Mouse (Mus musculus) layer of hippocampus, adult 8-10 months (tissue): ENCODE measurements around the gene Orm1. TPM values are rescaled to one million over a fixed set of nuclear protein-coding genes. Genes with fewer than 3 reads are reported as not detected.
A peak's percentile ranks its signal among the peaks of the same experiment; 100 is the strongest.

Source experiments
- DNase-seq, 2 experiments: peaks; one replicate each; pipeline ENCODE4 v3.0.0; 2022; ENCODE audit warnings: low spot score in 2 of 2
- total RNA-seq, 4 experiments: library from RNA; stranded (reverse); gene quantifications; 2 replicates each; pipeline ENCODE4 v1.2.4; 2022

The Orm1 gene
- total RNA-seq, result not detected

DNA sequence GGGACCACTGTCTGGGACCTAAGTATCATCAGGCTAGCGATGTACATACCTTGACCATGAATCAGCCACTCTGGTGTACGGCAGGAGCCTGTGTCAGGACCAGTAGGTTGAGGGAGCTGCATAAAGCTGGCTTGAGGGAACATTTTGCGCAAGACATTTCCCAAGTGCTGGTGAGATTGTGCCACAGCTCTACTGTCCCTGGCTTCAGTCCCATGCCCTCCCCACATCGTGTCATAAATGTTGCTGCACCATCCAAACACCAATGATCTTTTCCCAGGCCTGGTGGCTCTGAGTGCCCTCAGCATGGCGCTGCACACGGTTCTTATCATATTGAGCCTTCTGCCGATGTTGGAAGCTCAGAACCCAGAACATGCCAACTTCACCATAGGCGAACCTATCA, at the start of gene Orm1:
TSS of gene Orm1 (plus strand) at position 266 of the 400 bp plus-strand sequence.
- no peak for DNase-seq

DNA sequence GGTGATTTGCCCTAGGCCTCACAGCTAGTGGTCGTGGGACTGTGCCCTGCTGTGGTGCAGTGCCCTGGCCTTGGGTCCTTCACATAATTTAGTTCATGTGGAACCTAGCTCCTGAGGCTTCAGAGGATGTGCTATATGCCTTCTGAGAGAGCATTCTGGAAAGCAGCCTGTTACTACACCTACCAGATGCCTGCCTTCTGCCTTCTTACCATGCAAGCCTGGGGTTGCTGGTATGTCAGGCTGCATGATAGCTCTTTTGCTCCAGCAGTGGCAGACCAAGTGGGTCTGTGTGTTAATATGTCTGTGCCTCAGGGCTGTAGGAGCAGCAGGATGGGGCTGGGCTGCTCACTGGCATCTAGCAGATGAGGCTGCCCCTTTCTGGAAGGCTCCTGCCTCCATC, 48.7 kb upstream of the Orm1 start:
- peak; percentile 44 to 46 for DNase-seq

DNA sequence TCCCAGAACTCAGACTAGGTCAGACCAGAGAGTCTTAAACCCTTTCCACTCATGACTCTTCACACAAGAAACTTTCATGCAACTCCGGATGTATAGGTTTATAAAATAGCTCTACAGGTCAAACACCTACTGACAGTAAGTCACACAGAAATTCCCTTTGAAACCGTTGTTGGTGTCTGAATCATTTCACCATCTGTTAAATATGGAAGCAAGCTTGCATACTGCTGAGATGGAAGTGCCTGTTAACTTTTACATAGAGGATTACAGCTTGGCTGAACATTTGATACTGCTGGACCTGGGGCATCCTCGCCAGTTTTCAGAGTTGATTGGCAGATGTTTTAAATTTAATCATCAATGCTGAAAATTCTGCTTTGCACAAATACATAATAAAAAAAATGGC, 48.1 kb upstream of the Orm1 start:
- no peak for DNase-seq

DNA sequence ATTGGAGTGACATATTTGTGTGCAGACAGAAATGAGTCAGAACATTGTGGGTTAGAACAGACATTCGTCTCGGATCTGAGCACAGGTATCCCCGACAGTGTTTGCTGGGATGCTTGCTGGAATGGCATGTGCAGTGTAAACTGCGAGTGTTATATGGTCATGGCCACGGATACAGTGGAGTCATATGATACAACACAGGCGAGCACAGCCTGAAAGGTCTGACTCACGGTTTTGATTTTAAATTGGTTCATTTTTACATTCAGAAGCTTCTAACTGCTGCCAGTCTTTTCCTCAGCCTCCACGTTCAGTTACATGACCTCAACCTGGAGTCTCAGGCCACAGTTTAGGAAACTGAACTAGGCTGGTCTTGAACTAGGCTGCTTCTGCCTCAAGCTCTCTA, 47.5 kb upstream of the Orm1 start:
- no peak for DNase-seq

DNA sequence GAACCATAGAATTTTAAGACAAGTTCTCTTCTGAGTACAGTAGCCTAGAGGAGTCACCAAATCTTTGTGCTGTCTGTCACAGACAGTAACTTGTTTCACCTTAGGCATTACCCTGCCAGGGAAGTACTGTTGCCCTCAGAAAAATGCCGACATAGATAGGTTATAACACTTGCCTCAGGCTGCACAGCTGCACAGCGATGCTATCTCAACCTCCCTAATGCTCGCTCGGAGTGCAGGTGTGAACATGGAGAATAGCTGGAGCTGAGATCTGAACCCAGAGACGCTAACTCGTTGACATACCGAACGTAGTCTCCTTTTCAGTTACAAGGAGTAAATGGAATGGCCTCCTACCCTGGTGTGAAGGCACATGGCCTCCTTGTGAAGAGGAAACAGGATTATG, 46.2 kb upstream of the Orm1 start:
- DNase-seq, result no peak

DNA sequence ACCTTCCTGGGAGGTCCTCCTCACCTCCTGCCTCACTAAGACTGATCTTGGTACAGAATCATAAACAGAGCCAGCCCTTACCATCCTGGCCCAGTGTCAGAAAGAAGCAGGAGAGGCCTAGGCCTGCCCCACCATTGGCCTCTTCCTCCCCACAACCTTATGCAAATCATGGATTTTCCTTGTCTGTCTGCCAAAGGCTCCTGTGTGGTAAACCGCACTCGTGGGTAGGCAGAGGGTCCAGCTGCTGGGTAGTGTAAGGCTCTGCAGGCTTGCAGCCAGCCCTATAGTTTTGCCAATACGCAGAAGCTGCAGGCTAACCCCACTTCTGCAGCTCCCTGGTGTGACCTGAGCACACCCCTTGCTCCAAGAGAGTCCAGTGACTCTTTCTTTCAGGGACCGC, 41.7 kb upstream of the Orm1 start:
- no peak for DNase-seq

DNA sequence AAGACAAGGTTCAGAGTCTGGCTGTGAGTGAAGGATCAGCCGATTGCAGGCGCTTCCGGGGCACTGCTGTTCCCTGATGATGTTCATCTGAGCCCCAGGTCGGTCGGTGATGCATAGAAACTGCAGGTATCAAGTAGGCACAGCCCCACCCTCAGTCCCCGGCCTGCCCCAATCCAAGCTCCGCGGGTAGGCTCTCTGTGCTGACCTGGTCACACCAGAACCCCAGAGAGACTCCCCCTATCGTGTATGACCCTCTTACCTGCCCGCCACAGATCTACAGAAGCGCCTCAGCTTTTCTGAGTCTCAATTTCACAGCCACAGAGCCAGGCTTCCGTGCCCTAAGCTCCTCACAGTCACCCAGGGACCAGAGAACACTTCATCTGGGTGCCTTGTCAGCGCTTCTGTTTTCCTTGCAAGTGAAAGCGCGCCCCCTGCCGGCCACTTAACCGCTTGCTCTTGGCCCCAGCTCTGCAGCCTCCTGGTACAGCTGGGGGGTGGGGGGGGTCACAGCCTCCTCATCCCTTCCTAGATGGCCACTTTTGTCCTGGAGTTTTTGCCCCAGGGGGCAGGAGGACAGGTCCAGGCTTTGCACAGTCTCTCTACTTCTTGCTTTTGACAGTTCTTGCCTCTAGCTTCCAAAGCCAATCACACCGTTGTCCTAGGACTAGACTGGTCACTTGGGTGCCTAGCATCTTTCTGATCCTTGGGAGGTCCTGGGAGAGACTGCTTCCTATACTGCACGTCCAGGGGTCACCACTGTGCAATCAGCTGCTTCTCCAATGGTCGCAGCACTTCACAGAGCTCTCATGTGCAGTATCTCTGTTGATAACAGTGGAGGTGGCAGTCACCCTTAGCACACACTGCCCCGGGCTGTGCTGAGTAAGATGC, 36.9 kb upstream of the Orm1 start:
- peak; percentile 67 to 91 for DNase-seq

DNA sequence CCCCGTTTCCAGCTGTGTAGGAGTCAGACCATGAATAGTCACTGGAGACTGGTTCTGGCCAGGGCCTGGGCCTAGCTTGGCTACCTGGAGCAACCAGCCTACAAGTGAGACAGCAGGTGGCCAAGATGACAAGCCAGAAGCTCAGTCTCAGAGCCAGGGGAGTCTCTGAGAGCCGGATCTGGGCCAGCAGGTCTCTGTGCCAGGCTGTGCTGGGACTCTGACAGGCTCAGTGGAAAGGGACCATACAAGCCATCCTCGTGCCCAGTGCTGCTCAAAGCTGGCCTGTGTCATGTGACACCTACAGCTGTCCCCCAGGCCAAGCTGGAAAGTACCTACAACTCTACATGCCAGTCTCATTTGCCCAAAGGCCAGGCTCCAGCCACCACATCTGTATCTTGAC, 36.0 kb upstream of the Orm1 start:
- DNase-seq, result no peak

DNA sequence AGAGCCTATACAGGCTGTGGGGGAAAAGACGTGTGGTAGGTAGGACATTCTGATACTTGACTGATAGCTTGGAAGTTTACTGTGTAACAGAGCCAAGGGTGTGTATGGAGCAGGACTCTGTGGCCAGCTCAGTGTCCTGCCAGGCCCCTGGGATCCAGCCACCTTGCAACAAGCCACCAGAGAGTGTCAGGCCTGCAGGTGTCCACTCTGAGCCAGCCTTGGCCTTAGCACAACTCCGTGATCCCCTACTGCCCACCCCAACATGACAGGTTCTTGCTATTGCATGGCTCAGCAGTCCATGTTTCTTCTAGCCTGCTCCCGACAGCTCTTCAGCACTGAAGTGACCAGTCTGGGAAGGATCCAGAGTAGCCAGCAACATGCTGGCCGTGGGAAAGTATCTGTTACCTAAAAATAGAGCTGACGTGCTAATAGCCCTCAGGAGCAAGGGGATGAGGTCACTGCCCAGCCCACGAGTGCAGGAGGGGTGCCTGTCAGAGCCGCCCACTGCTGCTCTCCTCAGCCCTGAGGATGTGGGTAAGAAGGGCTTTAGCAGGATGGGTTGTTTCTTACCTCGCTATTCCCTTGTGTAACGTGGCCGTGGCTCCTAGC, 34.0 kb upstream of the Orm1 start:
- DNase-seq, result no peak

DNA sequence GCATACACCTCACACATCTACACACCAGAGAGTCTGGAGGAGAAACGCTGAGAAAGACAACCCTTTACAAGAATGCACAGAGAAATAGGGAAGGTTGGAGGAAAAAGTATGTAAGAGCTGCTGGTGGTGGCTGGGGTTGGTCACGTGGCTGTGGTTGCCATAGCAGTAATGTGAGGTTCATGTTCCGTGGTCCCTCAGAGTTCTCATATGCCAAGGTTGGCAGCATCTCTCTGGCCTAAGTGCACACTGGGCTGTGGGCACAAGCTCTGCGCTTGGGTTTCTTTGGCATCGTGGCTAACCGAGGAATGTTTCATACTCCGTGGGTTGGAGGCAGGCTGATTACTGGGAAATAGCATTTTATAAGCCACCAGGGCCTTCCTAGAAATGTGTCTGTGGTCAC, 32.9 kb upstream of the Orm1 start:
- DNase-seq, result no peak

DNA sequence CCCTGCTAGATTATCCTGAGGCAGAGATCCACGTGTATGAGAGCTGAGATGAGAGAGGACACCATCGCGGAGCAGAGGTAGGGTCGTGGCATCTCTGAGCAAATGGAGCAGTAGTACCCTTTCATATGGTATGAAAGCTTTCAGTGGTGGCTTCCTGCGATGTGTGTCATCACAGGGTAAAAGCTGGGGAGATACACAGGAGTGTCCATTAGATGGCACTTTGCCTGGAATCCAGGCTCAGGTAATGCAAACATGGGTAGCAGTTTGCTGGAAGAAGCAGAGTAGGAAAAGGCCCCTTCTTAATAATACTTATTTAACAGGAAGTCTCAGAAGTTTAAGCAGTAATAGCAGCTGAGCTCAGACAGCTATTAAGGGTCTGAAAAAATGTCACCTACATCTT, 30.3 kb upstream of the Orm1 start:
- DNase-seq, result no peak

DNA sequence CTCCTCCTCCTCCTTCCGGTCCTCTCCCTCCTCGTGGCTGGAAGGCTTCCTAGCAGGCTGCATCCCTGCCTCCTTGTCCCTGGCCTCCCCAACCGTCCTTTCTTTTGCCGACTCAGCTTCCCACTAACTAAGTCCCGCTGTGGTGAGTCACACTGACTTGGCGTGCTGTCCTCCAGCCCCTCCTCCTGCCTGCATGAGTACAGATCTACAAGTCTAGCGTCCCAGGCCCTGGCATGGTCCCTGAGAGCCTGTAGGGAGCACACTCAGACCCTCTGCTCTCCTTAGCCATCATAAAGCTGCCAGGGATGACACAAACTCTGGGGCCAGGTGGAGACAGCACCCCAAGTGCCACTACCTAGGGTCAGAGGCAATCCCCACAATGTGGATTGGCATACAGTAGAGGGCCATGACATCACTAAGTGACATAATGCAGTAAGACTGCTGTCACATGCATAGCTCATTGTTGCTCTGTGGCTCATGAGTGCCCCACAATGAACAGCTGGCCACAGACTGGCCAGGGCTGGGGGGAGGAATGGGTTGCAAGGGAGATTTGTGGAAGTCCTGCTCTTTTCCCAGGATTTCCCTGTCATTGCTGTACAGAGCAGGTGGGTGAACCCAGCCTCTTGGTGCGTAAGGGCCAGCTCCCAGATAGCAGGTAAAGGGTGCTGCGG, 28.1 kb upstream of the Orm1 start:
- no peak for DNase-seq

DNA sequence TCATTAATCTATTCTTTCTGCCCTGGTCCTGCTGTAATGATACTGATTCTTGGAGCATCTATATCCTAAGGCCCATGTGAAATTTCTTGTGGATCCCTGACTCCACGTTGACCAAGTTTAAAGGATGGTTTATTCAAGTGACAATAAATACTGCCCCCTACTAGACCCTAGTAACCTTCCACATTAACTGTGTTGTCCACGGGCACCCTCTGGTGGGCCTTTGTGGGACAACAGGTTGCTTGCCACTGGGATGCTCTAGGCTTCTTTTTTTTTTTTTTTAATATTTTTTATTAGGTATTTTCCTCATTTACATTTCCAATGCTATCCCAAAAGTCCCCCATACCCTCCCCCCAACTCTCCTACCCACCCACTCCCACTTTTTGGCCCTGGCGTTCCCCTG, 24.8 kb upstream of the Orm1 start:
- peak; percentile 15 to 56 for DNase-seq

DNA sequence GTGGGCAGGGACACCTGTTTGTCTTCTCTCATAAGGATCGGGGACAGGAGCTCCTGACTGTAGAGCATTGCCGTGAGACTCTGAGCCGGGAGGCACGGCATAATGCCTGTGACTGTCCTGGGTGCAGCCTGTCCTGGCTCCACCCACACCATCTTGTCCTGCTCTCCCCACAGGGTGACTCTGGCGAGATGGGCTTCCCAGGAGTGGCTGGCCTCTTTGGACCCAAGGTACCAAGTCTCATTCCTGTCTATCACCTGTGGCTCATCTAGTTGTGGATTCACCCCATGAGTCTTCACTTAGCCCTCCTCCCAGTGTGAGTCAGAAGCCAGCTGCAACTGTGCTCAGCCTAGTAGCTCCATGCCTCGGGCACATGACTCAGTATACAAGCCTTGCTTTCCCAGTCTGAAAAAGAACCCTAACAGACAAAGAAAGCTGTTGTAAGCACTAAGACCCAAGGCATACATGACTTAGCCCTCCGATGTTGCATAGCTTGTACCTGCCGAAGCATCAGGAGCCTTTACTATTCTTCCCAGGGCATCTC, 21.0 kb upstream of the Orm1 start:
- no peak for DNase-seq

DNA sequence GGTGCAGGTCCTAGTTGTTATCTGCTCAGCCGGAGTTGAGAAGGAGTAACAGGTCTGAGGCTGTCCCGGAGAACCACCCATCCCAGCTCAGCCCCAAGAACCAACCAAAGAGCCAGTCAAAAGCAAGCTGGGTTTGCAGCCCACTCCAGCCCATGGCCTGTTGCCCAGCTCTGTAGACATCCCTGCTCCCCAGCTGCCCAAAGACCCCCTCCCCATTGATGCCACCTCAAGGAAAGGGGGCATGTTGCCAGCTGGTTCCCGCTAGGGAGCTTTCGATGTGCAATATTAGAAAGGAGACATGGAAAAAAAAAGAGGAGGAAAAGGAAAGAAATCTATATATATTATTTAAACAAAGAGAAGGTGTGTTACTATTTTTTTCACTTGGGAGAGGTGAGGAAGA, 11.0 kb upstream of the Orm1 start:
- no peak for DNase-seq

DNA sequence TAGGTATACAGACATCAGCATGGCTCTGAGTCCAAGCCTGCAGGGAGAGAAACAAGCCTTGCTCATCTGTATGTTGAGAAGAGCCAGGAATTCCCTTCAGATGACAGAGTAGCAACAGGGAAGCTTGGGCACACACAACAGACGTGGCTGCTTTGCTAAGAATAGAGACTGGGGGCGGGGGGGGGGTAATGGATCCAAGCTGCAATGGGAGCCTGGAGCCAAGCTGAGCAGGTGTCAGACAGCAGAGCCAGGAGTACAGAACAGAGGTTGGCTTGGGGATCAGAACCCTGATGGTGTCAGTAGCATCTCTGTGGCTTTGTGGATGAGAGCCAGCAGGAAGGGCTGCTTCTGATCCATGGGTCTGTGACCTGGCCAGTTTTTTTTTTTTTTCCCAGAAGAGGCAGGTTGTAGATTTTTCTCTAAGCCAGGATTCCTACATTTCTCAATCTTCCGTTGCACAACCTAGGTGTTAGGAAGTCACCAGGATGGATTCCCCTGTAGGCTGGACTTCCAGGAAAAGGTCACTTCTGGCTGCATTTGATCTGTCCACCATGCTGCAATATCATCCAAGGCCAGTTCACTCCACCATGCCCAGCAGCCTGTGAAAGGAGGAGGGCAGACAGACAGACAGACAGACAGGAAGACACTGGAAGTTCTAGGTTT, 5.8 kb upstream of the Orm1 start:
- DNase-seq, result peak in 1 of 2 experiments; percentile 9

DNA sequence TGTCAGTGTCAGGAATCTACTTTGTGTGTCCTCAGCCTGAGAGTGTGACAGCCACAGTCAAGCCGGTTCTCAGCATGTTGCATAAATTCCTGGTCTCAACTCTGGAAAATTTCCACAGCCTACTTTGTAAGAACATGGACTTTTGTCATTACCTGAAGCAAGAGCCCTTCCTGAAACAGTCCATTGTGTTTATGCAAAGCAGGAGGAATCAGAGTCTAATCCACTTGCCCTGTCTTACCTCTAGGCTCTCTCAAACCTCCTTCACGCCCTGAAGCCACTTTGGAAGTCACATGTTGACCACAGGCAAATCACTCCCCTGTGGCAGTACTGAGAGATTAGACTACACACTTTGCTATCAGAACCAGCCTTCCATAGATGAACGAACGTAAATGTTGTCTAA, 1.9 kb upstream of the Orm1 start:
- no peak for DNase-seq

DNA sequence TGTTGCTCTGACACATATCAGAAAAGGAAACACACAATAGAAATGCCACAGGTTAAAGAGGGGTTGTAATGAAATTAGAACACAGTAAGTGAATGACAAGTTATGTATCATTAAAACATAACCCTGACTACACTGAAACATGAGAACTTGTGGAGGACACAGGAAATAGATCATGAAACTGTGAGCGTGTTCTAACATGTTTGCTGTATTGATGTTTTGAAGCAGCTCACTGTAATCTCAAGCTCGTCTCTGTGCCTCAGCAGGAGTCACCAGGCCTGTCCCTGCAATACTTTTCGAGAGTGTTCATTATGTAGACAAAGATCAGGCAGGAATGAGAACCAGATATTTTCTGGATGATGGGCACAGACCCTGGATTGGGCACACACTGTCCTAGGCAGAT, 752 bp upstream of the Orm1 start:
- DNase-seq, result no peak

DNA sequence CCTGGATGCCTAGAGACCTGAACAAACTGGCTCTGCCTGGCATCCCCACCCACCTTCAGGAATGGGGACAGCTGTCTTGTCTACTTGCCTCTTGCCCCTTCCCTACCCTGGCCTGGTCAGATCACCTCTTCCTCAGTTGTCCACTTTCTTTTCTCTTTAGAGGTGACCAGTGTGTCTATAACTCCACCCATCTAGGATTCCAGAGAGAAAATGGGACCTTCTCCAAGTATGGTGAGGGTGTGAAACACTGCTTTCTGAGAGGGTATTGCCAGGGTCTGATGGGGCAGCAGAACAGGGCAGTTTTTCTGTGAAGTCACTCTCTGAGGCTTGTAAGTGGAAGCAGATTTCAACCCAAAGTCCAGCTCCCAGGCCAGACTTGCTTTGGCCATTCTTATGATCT, 901 bp downstream of the Orm1 start:
- no peak for DNase-seq

DNA sequence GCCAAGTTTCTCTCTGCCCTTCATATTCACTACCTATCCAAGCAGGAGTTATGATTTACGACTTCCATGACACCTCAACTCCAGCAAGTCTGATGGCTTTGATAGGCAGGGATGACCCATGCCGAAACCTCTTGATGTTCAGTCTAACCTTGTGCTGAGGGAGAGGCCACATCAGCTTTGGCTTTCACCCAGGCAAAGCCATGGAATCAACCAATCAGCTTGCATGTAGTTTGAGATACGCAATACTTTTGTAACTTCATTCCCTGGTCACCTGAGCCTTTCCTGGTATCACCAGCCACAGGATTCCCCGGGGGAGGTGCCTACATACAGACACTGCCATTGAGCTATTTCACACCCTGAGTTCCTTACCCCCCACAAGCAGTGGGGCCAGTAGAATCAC, 2.3 kb downstream of the Orm1 start:
- DNase-seq, result no peak

DNA sequence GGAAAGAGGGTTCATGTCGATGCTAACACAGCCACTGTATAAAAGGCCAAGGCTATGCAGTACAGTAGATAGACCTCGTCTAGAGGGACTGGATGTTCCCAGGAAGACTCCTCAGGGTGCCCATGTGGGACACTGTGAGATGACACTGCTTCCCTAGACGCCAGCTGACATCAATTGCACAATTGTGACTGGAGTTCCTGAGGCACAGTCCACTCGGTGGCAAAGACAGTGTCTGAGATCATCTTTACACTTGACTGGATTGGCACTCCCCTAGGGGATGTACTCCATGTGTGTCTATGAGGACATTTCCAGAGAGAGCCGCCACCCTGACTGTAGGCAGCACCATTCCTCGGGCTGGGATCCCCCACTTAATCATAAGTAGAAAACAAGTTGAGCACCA, 4.2 kb downstream of the Orm1 start:
- DNase-seq, result no peak
